Mouse (Mus musculus) effector memory CD4-positive, alpha-beta T cell, adult 5 months (primary cell): ENCODE data around the gene Sh3bp5l. TPM values are rescaled to one million over a fixed set of nuclear protein-coding genes. Genes with fewer than 3 reads are reported as not detected.

ENCODE experiments used
- polyA plus RNA-seq: library from polyadenylated mRNA; unstranded; fragments of 100-300 nt; shearing (Covaris generic); gene quantifications from one replicate; pipeline ENCODE4 v1.2.1, GENCODE M21; 2017

Gene Sh3bp5l
- polyA plus RNA-seq = 18.9 TPM

GRCm38 (mm10) chr11:58330276-58331148, at the start of gene Sh3bp5l, which contains the start of gene Zfp672:
Gene Sh3bp5l (plus strand): TSS chr11:58330724.
Gene Zfp672 (minus strand): TSS chr11:58330339.

GRCm38 (mm10) chr11:58306860-58307308, 23.6 kb upstream of the Sh3bp5l start, which contains the start of gene Zfp692:
Gene Zfp692 (plus strand): TSS chr11:58307069.

GRCm38 (mm10) chr11:58378763-58379278, 48.3 kb downstream of the Sh3bp5l start, which contains the start of gene Lypd8:
Gene Lypd8 (plus strand): TSS chr11:58379043.

Other genes with a start within 250 kb of the Sh3bp5l start
- gene Gm12248, start 237.6 kb upstream of the Sh3bp5l start, polyA plus RNA-seq = not detected
- gene Cnot8, start 226.6 kb upstream of the Sh3bp5l start, polyA plus RNA-seq = 68.4 TPM
- 10.3 TPM for gene Gemin5, start 162.2 kb upstream of the Sh3bp5l start, polyA plus RNA-seq
- gene Mrpl22, start 159.1 kb upstream of the Sh3bp5l start, polyA plus RNA-seq = 23.5 TPM
- gene Igtp, start 131.2 kb upstream of the Sh3bp5l start, polyA plus RNA-seq = 175 TPM
- gene Irgm2, start 131.1 kb upstream of the Sh3bp5l start, polyA plus RNA-seq = 46.9 TPM
- not detected for gene 4930438A08Rik, start 55.9 kb upstream of the Sh3bp5l start, polyA plus RNA-seq
- gene Zfp692, start 23.7 kb upstream of the Sh3bp5l start, polyA plus RNA-seq = 42.3 TPM
- 44.2 TPM for gene Zfp672, start 385 bp upstream of the Sh3bp5l start, polyA plus RNA-seq
- not detected for gene Lypd8, start 48.3 kb downstream of the Sh3bp5l start, polyA plus RNA-seq
- gene 1810065E05Rik, start 90.4 kb downstream of the Sh3bp5l start, polyA plus RNA-seq = not detected
- not detected for gene Gm12253, start 101.8 kb downstream of the Sh3bp5l start, polyA plus RNA-seq
- gene Lypd9, start 122.2 kb downstream of the Sh3bp5l start, polyA plus RNA-seq = not detected
- not detected for gene Olfr30, start 131.5 kb downstream of the Sh3bp5l start, polyA plus RNA-seq
- gene Olfr332, start 161.8 kb downstream of the Sh3bp5l start, polyA plus RNA-seq = not detected
- gene Olfr331, start 171.8 kb downstream of the Sh3bp5l start, polyA plus RNA-seq = not detected
- 0.41 TPM for gene Olfr330, start 204.1 kb downstream of the Sh3bp5l start, polyA plus RNA-seq
- gene Olfr329-ps, start 215.7 kb downstream of the Sh3bp5l start, polyA plus RNA-seq = not detected
- gene Olfr328, start 224.9 kb downstream of the Sh3bp5l start, polyA plus RNA-seq = 0.19 TPM
- gene Olfr224, start 239.8 kb downstream of the Sh3bp5l start, polyA plus RNA-seq = not detected
- gene Olfr325, start 247.0 kb downstream of the Sh3bp5l start, polyA plus RNA-seq = not detected